Mouse (Mus musculus): Measurements from ENCODE around the gene Vps41. TPM values are rescaled to one million over a fixed set of nuclear protein-coding genes. Genes with fewer than 3 reads are reported as not detected.

Vps41 gene
- polyA plus RNA-seq (2016; fragmentation: Nextera tagmentation; extraction: Ambion mirVana): 65.1 and 66.0 TPM in 2 replicates

GRCm38 (mm10) chr13:18717185-18717584 is at the start of gene Vps41:
Vps41 (plus strand) TSS chr13:18717286.
- H3K27ac ChIP-seq: peak within 1 kb of the TSS; percentile 88
- 1% methylated on average over 21 of the region's 21 CpGs for WGBS
- peaks cover 11% of the 10 kb centered on the region for H3K4me1 ChIP-seq
- H3K36me3 ChIP-seq (replicated peaks): no peaks in the 10 kb centered on the region
- H3K9me3 ChIP-seq: no peaks in the 10 kb centered on the region
- H3K4me3 ChIP-seq: peak within 1 kb of the TSS; percentile 86
- DNase-seq (ENCODE audit: extremely low spot score, low spot score): peak; percentile 70
- no peaks in the 10 kb centered on the region for H3K27me3 ChIP-seq (ENCODE audit: poor library complexity, severe bottlenecking)

- peak; percentile 24 for DNase-seq (ENCODE audit: extremely low spot score, low spot score)
- Histone ChIP-seq H3K36me3 (replicated peaks) (no peaks in the 10 kb centered on the region), H3K4me3 (no peak overlapping the region), H3K27ac (no peak overlapping the region), H3K27me3 (ENCODE audit: poor library complexity, severe bottlenecking) (no peaks in the 10 kb centered on the region), H3K9me3 (no peaks in the 10 kb centered on the region), H3K4me1 (0 out of 2 replicates have a peak, but pooled peaks cover 3% of the 10 kb centered on the region)
- WGBS: 53% methylated on average over 7 of the region's 7 CpGs
Measured at GRCm38 (mm10) chr13:18698518-18699065, 18.5 kb upstream of the Vps41 start.

- 96% methylated on average over 1 of the region's 1 CpGs for WGBS
Measured at GRCm38 (mm10) chr13:18711685-18712084, 5.4 kb upstream of the Vps41 start.

GRCm38 (mm10) chr13:18716707-18717106 is 379 bp upstream of the Vps41 start:
- DNase-seq (ENCODE audit: extremely low spot score, low spot score): no peak
- Histone ChIP-seq H3K27me3 (ENCODE audit: poor library complexity, severe bottlenecking) (no peaks in the 10 kb centered on the region), H3K4me3 (peak overlapping the region; percentile 86), H3K9me3 (no peaks in the 10 kb centered on the region), H3K36me3 (replicated peaks) (no peaks in the 10 kb centered on the region), H3K4me1 (peaks cover 11% of the 10 kb centered on the region), H3K27ac (no peak overlapping the region)
- 52% methylated on average over 5 of the region's 5 CpGs for WGBS

More at GRCm38 (mm10) chr13:18711685-18712084, 5.4 kb upstream of the Vps41 start:
- Histone ChIP-seq H3K9me3 (no peaks in the 10 kb centered on the region), H3K36me3 (replicated peaks) (no peaks in the 10 kb centered on the region), H3K4me1 (no peaks in the 10 kb centered on the region), H3K4me3 (no peak overlapping the region), H3K27ac (no peak overlapping the region), H3K27me3 (ENCODE audit: poor library complexity, severe bottlenecking) (no peaks in the 10 kb centered on the region)
- no peak for DNase-seq (ENCODE audit: extremely low spot score, low spot score)

GRCm38 (mm10) chr13:18718461-18718860 is 1.4 kb downstream of the Vps41 start:
- WGBS: 85% methylated on average over 5 of the region's 5 CpGs
- H3K4me3 ChIP-seq: peak overlapping the region; percentile 86; the same call in 1 of the 2 replicates
- H3K27ac ChIP-seq: no peak overlapping the region

GRCm38 (mm10) chr13:18730666-18731065 is 13.6 kb downstream of the Vps41 start:
- Histone ChIP-seq H3K4me3 (no peak overlapping the region), H3K9me3 (no peaks in the 10 kb centered on the region), H3K36me3 (replicated peaks) (peaks cover 16% of the 10 kb centered on the region), H3K27me3 (ENCODE audit: poor library complexity, severe bottlenecking) (no peaks in the 10 kb centered on the region), H3K27ac (no peak overlapping the region), H3K4me1 (no peaks in the 10 kb centered on the region)
- no peak for DNase-seq (ENCODE audit: extremely low spot score, low spot score)
- WGBS: 94% methylated on average over 3 of the region's 3 CpGs

More at GRCm38 (mm10) chr13:18718461-18718860, 1.4 kb downstream of the Vps41 start:
- no peaks in the 10 kb centered on the region for H3K27me3 ChIP-seq (ENCODE audit: poor library complexity, severe bottlenecking)
- H3K36me3 ChIP-seq (replicated peaks): 0 out of 2 replicates have a peak, but pooled peaks cover 3% of the 10 kb centered on the region
- DNase-seq (ENCODE audit: extremely low spot score, low spot score): no peak
- no peaks in the 10 kb centered on the region for H3K9me3 ChIP-seq
- H3K4me1 ChIP-seq: peaks cover 11% of the 10 kb centered on the region

- Histone ChIP-seq H3K27ac (no peak overlapping the region), H3K4me1 (no peaks in the 10 kb centered on the region), H3K4me3 (no peak overlapping the region), H3K9me3 (peaks cover 6% of the 10 kb centered on the region; the same call in 1 of the 2 replicates), H3K36me3 (replicated peaks) (peaks cover 24% of the 10 kb centered on the region), H3K27me3 (ENCODE audit: poor library complexity, severe bottlenecking) (no peaks in the 10 kb centered on the region)
- 89% methylated on average over 1 of the region's 1 CpGs for WGBS
- no peak for DNase-seq (ENCODE audit: extremely low spot score, low spot score)
Measured at GRCm38 (mm10) chr13:18736590-18736989, 19.5 kb downstream of the Vps41 start.

- Histone ChIP-seq H3K4me3 (no peak overlapping the region), H3K27me3 (ENCODE audit: poor library complexity, severe bottlenecking) (no peaks in the 10 kb centered on the region), H3K27ac (no peak overlapping the region), H3K36me3 (replicated peaks) (peaks cover 25% of the 10 kb centered on the region), H3K9me3 (peaks cover 6% of the 10 kb centered on the region; the same call in 1 of the 2 replicates), H3K4me1 (no peaks in the 10 kb centered on the region)
- DNase-seq (ENCODE audit: extremely low spot score, low spot score): no peak
- WGBS: 90% methylated on average over 16 of the region's 16 CpGs
Measured at GRCm38 (mm10) chr13:18743575-18744265, 26.6 kb downstream of the Vps41 start.

- H3K4me3 ChIP-seq: no peak overlapping the region
- no peak overlapping the region for H3K27ac ChIP-seq
- DNase-seq (ENCODE audit: extremely low spot score, low spot score): no peak
- peaks cover 24% of the 10 kb centered on the region for H3K36me3 ChIP-seq (replicated peaks)
- WGBS: 89% methylated on average over 4 of the region's 4 CpGs
- H3K9me3 ChIP-seq: peaks cover 6% of the 10 kb centered on the region; the same call in 1 of the 2 replicates
- no peaks in the 10 kb centered on the region for H3K27me3 ChIP-seq (ENCODE audit: poor library complexity, severe bottlenecking)
- no peaks in the 10 kb centered on the region for H3K4me1 ChIP-seq
Measured at GRCm38 (mm10) chr13:18744266-18744652, 27.2 kb downstream of the Vps41 start.

GRCm38 (mm10) chr13:18757958-18758357 is 40.9 kb downstream of the Vps41 start:
- Histone ChIP-seq H3K27ac (no peak overlapping the region), H3K4me3 (no peak overlapping the region), H3K9me3 (no peaks in the 10 kb centered on the region), H3K27me3 (ENCODE audit: poor library complexity, severe bottlenecking) (no peaks in the 10 kb centered on the region), H3K4me1 (no peaks in the 10 kb centered on the region), H3K36me3 (replicated peaks) (no peaks in the 10 kb centered on the region)
- DNase-seq (ENCODE audit: extremely low spot score, low spot score): no peak
- WGBS: 85% methylated on average over 3 of the region's 3 CpGs

- Histone ChIP-seq H3K27ac (no peak overlapping the region), H3K27me3 (ENCODE audit: poor library complexity, severe bottlenecking) (no peaks in the 10 kb centered on the region), H3K4me3 (no peak overlapping the region), H3K4me1 (peaks cover 8% of the 10 kb centered on the region), H3K9me3 (no peaks in the 10 kb centered on the region), H3K36me3 (replicated peaks) (no peaks in the 10 kb centered on the region)
- DNase-seq (ENCODE audit: extremely low spot score, low spot score): no peak
- 94% methylated on average over 5 of the region's 5 CpGs for WGBS
Measured at GRCm38 (mm10) chr13:18759361-18760056, 42.4 kb downstream of the Vps41 start.

- Histone ChIP-seq H3K4me1 (peaks cover 12% of the 10 kb centered on the region), H3K4me3 (no peak overlapping the region), H3K27me3 (ENCODE audit: poor library complexity, severe bottlenecking) (no peaks in the 10 kb centered on the region), H3K27ac (no peak overlapping the region), H3K9me3 (no peaks in the 10 kb centered on the region), H3K36me3 (replicated peaks) (no peaks in the 10 kb centered on the region)
- no peak for DNase-seq (ENCODE audit: extremely low spot score, low spot score)
- 72% methylated on average over 1 of the region's 1 CpGs for WGBS
Measured at GRCm38 (mm10) chr13:18761452-18761851, 44.4 kb downstream of the Vps41 start.

GRCm38 (mm10) chr13:18767893-18768292 is 50.8 kb downstream of the Vps41 start:
- Histone ChIP-seq H3K27ac (no peak overlapping the region), H3K9me3 (no peaks in the 10 kb centered on the region)
- DNase-seq (ENCODE audit: extremely low spot score, low spot score): no peak

More at GRCm38 (mm10) chr13:18767893-18768292, 50.8 kb downstream of the Vps41 start:
- Histone ChIP-seq H3K27me3 (ENCODE audit: poor library complexity, severe bottlenecking) (no peaks in the 10 kb centered on the region), H3K4me3 (no peak overlapping the region), H3K36me3 (replicated peaks) (no peaks in the 10 kb centered on the region), H3K4me1 (peaks cover 30% of the 10 kb centered on the region)
- WGBS: 17% methylated on average over 2 of the region's 2 CpGs
